Mouse (Mus musculus) liver, embryonic 14.5 days (tissue): ENCODE data around the gene Evl. TPM values are rescaled to one million over a fixed set of nuclear protein-coding genes. Genes with fewer than 3 reads are reported as not detected.

Experiments used
- ATAC-seq: fragments of 200-750 bp; cut with Nextera tagmentation; 2 replicates; pipeline ENCODE4 v1.8.0; 2017; ENCODE audit warnings: moderate number of reproducible peaks, mild to moderate bottlenecking, moderate library complexity; ENCODE audit not compliant: insufficient read depth
- DNase-seq, 3 experiments: peaks; one replicate each; pipeline ENCODE4 v3.0.0-alpha.2; 2012 to 2013; ENCODE audit warnings: low read depth in 3 of 3, low spot score in 3 of 3
- H3K27ac ChIP-seq: fragments of 300-500 bp; sonication (generic); 2 replicates; pipeline ENCODE4 v1.5.1; 2014; ENCODE audit warnings: moderate library complexity, mild to moderate bottlenecking, control low read depth, inconsistent platforms
- H3K27me3 ChIP-seq: fragments of 300-500 bp; sonication (generic); 2 replicates; pipeline ENCODE4 v1.6.1; 2014; ENCODE audit warnings: mild to moderate bottlenecking, low read length, moderate library complexity; ENCODE audit not compliant: control insufficient read depth, insufficient read depth
- H3K36me3 ChIP-seq: fragments of 300-500 bp; sonication (generic); replicated peaks from 2 replicates; pipeline ENCODE4 v1.6.1; 2014; ENCODE audit warnings: low read depth; ENCODE audit not compliant: control insufficient read depth, insufficient read depth
- H3K4me1 ChIP-seq, 2 experiments: fragments of 200-500 bp in 1 of 2; fragments of 300-500 bp in 1 of 2; sonication (generic) in 1 of 2; replicated peaks; 2 replicates each; pipeline ENCODE4 v1.6.1; 2012 to 2014; ENCODE audit warnings: antibody characterized with exemption in 1 of 2, inconsistent platforms in 1 of 2, low read length in 1 of 2; ENCODE audit not compliant: control insufficient read depth in 2 of 2, insufficient read depth in 2 of 2
- H3K4me2 ChIP-seq: fragments of 300-500 bp; sonication (generic); 2 replicates; pipeline ENCODE4 v1.6.1; 2014; ENCODE audit warnings: low read depth, mild to moderate bottlenecking, control low read depth, moderate library complexity
- H3K4me3 ChIP-seq, 2 experiments: fragments of 200-500 bp in 1 of 2; fragments of 300-500 bp in 1 of 2; sonication (generic) in 1 of 2; 2 replicates each; pipeline ENCODE4 v1.5.1; 2012 to 2014; ENCODE audit warnings: low read depth in 2 of 2, low read length in 2 of 2, mild to moderate bottlenecking in 2 of 2, control low read depth in 1 of 2, inconsistent platforms in 1 of 2, moderate library complexity in 1 of 2; ENCODE audit not compliant: insufficient read depth in 1 of 2
- H3K9ac ChIP-seq: fragments of 300-500 bp; sonication (generic); replicated peaks from 2 replicates; pipeline ENCODE4 v1.6.1; 2014; ENCODE audit warnings: mild to moderate bottlenecking, control low read depth, moderate library complexity
- H3K9me3 ChIP-seq: fragments of 300-500 bp; sonication (generic); 2 replicates; pipeline ENCODE4 v1.6.1; 2016; ENCODE audit warnings: low read length, mixed read lengths; ENCODE audit not compliant: control insufficient read depth
- CTCF ChIP-seq: IDR thresholded peaks from 2 replicates; pipeline ENCODE4 v1.5.1; 2016; ENCODE audit warnings: antibody characterized with exemption, low read depth, control low read depth
- EP300 ChIP-seq: IDR thresholded peaks from 2 replicates; pipeline ENCODE4 v1.6.1; 2016; ENCODE audit warnings: antibody characterized with exemption, low read depth
- WGBS: fragments of 180-500 bp; shearing (Covaris S2); extraction: QIAGEN DNeasy Blood & Tissue Kit; methylation state at CpG from one replicate; pipeline ENCODE4 v1.1.7; 2014; ENCODE audit not compliant: insufficient replicate concordance; 5-methylcytosine and 5-hydroxymethylcytosine counted together
- polyA plus RNA-seq, 2 experiments: library from polyadenylated mRNA; depleted of rRNA in 1 of 2; stranded (reverse) in 1 of 2; unstranded in 1 of 2; fragments of >200 nt; fragmentation: Nextera tagmentation in 1 of 2; extraction: Ambion mirVana in 1 of 2; gene quantifications; 2 replicates each; pipeline versions ENCODE4 v1.2.1 to v1.2.3; 2012 to 2014

Gene Evl
- polyA plus RNA-seq, 2 experiments = 7.0 to 15.9 TPM

- ATAC-seq = no peak
- no peaks in the 10 kb centered on the region for H3K27me3 ChIP-seq
- H3K9ac ChIP-seq = no peak overlapping the region
- H3K27ac ChIP-seq = no peak overlapping the region
- no peaks in the 10 kb centered on the region for H3K36me3 ChIP-seq
- H3K9me3 ChIP-seq = no peaks in the 10 kb centered on the region
- no peak overlapping the region for H3K4me3 ChIP-seq
- TF ChIP-seq CTCF = no peak
- TF ChIP-seq EP300 = no peak
- 52% methylated on average over 9 of the region's 9 CpGs for WGBS
- no peak overlapping the region for H3K4me2 ChIP-seq
- DNase-seq = no peak
- H3K4me1 ChIP-seq = no peaks in the 10 kb centered on the region
These were observed 136.0 kb downstream of the Evl start for GRCm38 (mm10) chr12:108690529-108690928.

GRCm38 (mm10) chr12:108693592-108693991, 139.1 kb downstream of the Evl start:
- WGBS = 47% methylated on average over 2 of the region's 2 CpGs
- ATAC-seq (no peak), DNase-seq (no peak)
- H3K9me3 ChIP-seq = no peaks in the 10 kb centered on the region
- H3K4me2 ChIP-seq = no peak overlapping the region
- no peaks in the 10 kb centered on the region for H3K4me1 ChIP-seq
- no peak for TF ChIP-seq EP300
- TF ChIP-seq CTCF = no peak
- H3K27me3 ChIP-seq = no peaks in the 10 kb centered on the region
- no peak overlapping the region for H3K4me3 ChIP-seq
- no peak overlapping the region for H3K9ac ChIP-seq
- no peak overlapping the region for H3K27ac ChIP-seq
- no peaks in the 10 kb centered on the region for H3K36me3 ChIP-seq

- no peaks in the 10 kb centered on the region; a peak in 1 of 4 replicates for H3K4me1 ChIP-seq
- no peak for ATAC-seq
- no peaks in the 10 kb centered on the region for H3K36me3 ChIP-seq
- TF ChIP-seq CTCF = no peak
- no peak for TF ChIP-seq EP300
- H3K9ac ChIP-seq = no peak overlapping the region
- 35% methylated on average over 1 of the region's 1 CpGs for WGBS
- DNase-seq = no peak
- H3K4me2 ChIP-seq = no peak overlapping the region
- no peak overlapping the region for H3K27ac ChIP-seq
- H3K27me3 ChIP-seq = no peaks in the 10 kb centered on the region
- no peaks in the 10 kb centered on the region for H3K9me3 ChIP-seq
- H3K4me3 ChIP-seq = no peak overlapping the region
These were observed 139.7 kb downstream of the Evl start for GRCm38 (mm10) chr12:108694223-108694622.

- Histone ChIP-seq H3K9ac (no peak overlapping the region), H3K27ac (no peak overlapping the region), H3K36me3 (no peaks in the 10 kb centered on the region), H3K4me2 (no peak overlapping the region), H3K27me3 (peaks cover 18% of the 10 kb centered on the region), H3K9me3 (no peaks in the 10 kb centered on the region), H3K4me1 (no peaks in the 10 kb centered on the region; a peak in 1 of 4 replicates), H3K4me3 (no peak overlapping the region)
- ATAC-seq = no peak
- no peak for TF ChIP-seq EP300
- no peak for TF ChIP-seq CTCF
- no peak for DNase-seq
- WGBS = 68% methylated on average over 11 of the region's 11 CpGs
These were observed 144.4 kb downstream of the Evl start for GRCm38 (mm10) chr12:108698697-108699471.

- TF ChIP-seq EP300 (no peak), CTCF (no peak)
These were observed 145.1 kb downstream of the Evl start for GRCm38 (mm10) chr12:108699576-108699975.

More at GRCm38 (mm10) chr12:108699576-108699975, 145.1 kb downstream of the Evl start:
- 61% methylated on average over 10 of the region's 10 CpGs for WGBS
- Histone ChIP-seq H3K9ac (no peak overlapping the region), H3K9me3 (no peaks in the 10 kb centered on the region), H3K27me3 (peaks cover 18% of the 10 kb centered on the region), H3K4me2 (no peak overlapping the region), H3K4me1 (no peaks in the 10 kb centered on the region; a peak in 1 of 4 replicates), H3K36me3 (no peaks in the 10 kb centered on the region), H3K27ac (no peak overlapping the region), H3K4me3 (no peak overlapping the region)
- DNase-seq = no peak
- no peak for ATAC-seq
